Mouse (Mus musculus) midbrain, embryonic 15.5 days (tissue): ENCODE measurements around the gene Tjp2. TPM values are rescaled to one million over a fixed set of nuclear protein-coding genes. Genes with fewer than 3 reads are reported as not detected.
"Not testable (repeated sequence)": the region's sequence is repeated elsewhere in the genome, so short reads cannot be mapped to it uniquely, and the experiment has no call there.

Experiments
- ATAC-seq: fragments of 200-750 bp; cut with Nextera tagmentation; replicated peaks from 2 replicates; pipeline ENCODE4 v1.8.0; 2017; ENCODE audit warnings: moderate TSS enrichment
- H3K27ac ChIP-seq: fragments of 300-500 bp; sonication (generic); 2 replicates; pipeline ENCODE4 v1.5.1; 2015; ENCODE audit warnings: mild to moderate bottlenecking, inconsistent platforms
- H3K27me3 ChIP-seq: fragments of 300-500 bp; sonication (generic); replicated peaks from 2 replicates; pipeline ENCODE4 v1.6.1; 2015; ENCODE audit warnings: inconsistent platforms
- H3K36me3 ChIP-seq: fragments of 300-500 bp; sonication (generic); replicated peaks from 2 replicates; pipeline ENCODE4 v1.6.1; 2015; ENCODE audit warnings: inconsistent platforms
- H3K4me1 ChIP-seq: fragments of 300-500 bp; sonication (generic); 2 replicates; pipeline ENCODE4 v1.6.1; 2015; ENCODE audit warnings: inconsistent platforms
- H3K4me2 ChIP-seq: fragments of 300-500 bp; sonication (generic); 2 replicates; pipeline ENCODE4 v1.6.1; 2015; ENCODE audit warnings: inconsistent platforms, mild to moderate bottlenecking, moderate library complexity
- H3K4me3 ChIP-seq: fragments of 300-500 bp; sonication (generic); 2 replicates; pipeline ENCODE4 v1.5.1; 2015; ENCODE audit warnings: mild to moderate bottlenecking, inconsistent platforms
- H3K9ac ChIP-seq: fragments of 300-500 bp; sonication (generic); 2 replicates; pipeline ENCODE4 v1.6.1; 2015; ENCODE audit warnings: mild to moderate bottlenecking, inconsistent platforms
- H3K9me3 ChIP-seq: fragments of 300-500 bp; sonication (generic); 2 replicates; pipeline ENCODE4 v1.6.1; 2016; ENCODE audit warnings: inconsistent platforms
- WGBS: fragments of 180-500 bp; shearing (Covaris S2); methylation state at CpG from one replicate; pipeline ENCODE4 v1.1.7; 2015; ENCODE audit warnings: mixed read lengths; 5-methylcytosine and 5-hydroxymethylcytosine counted together
- polyA plus RNA-seq: library from polyadenylated mRNA; unstranded; fragments of >200 nt; fragmentation: Nextera tagmentation; extraction: Ambion mirVana; gene quantifications from 2 replicates; pipeline ENCODE4 v1.2.1, GENCODE M21; 2015

Tjp2 gene
- polyA plus RNA-seq, 1 experiment from 2014 or later = 14.4 TPM

GRCm38 (mm10) chr19:24101183-24101582, 123.6 kb downstream of the Tjp2 start:
- no peak overlapping the region for H3K4me2 ChIP-seq
- H3K9ac ChIP-seq = no peak overlapping the region
- 79% methylated on average over 6 of the region's 6 CpGs for WGBS
- H3K4me1 ChIP-seq = no peaks in the 10 kb centered on the region
- H3K27ac ChIP-seq = no peak overlapping the region
- H3K9me3 ChIP-seq = no peaks in the 10 kb centered on the region
- no peak overlapping the region for H3K4me3 ChIP-seq
- no peak for ATAC-seq
- no peaks in the 10 kb centered on the region for H3K27me3 ChIP-seq
- no peaks in the 10 kb centered on the region for H3K36me3 ChIP-seq

- no peaks in the 10 kb centered on the region for H3K27me3 ChIP-seq
- no peaks in the 10 kb centered on the region for H3K9me3 ChIP-seq
- H3K4me2 ChIP-seq = no peak overlapping the region
- no peak overlapping the region for H3K27ac ChIP-seq
- ATAC-seq = no peak
- 88% methylated on average over 10 of the region's 10 CpGs for WGBS
- H3K36me3 ChIP-seq = no peaks in the 10 kb centered on the region
- no peak overlapping the region for H3K4me3 ChIP-seq
- H3K9ac ChIP-seq = no peak overlapping the region
- no peaks in the 10 kb centered on the region for H3K4me1 ChIP-seq
These were observed 126.1 kb downstream of the Tjp2 start for GRCm38 (mm10) chr19:24098691-24099090.

GRCm38 (mm10) chr19:24097666-24098455, 127.0 kb downstream of the Tjp2 start:
- no peak overlapping the region for H3K4me3 ChIP-seq
- H3K36me3 ChIP-seq = no peaks in the 10 kb centered on the region
- no peaks in the 10 kb centered on the region for H3K27me3 ChIP-seq
- H3K9ac ChIP-seq = no peak overlapping the region
- no peak overlapping the region for H3K4me2 ChIP-seq
- no peak overlapping the region for H3K27ac ChIP-seq
- 86% methylated on average over 16 of the region's 16 CpGs for WGBS
- no peaks in the 10 kb centered on the region for H3K9me3 ChIP-seq
- no peaks in the 10 kb centered on the region for H3K4me1 ChIP-seq
- no peak for ATAC-seq

- H3K4me3 ChIP-seq, H3K27me3 ChIP-seq, H3K9me3 ChIP-seq, H3K9ac ChIP-seq, H3K36me3 ChIP-seq, H3K4me1 ChIP-seq, H3K4me2 ChIP-seq, H3K27ac ChIP-seq, ATAC-seq: not testable (repeated sequence)
- WGBS = 74% methylated on average over 8 of the region's 8 CpGs
These were observed 132.8 kb downstream of the Tjp2 start for GRCm38 (mm10) chr19:24092060-24092459.

DNA sequence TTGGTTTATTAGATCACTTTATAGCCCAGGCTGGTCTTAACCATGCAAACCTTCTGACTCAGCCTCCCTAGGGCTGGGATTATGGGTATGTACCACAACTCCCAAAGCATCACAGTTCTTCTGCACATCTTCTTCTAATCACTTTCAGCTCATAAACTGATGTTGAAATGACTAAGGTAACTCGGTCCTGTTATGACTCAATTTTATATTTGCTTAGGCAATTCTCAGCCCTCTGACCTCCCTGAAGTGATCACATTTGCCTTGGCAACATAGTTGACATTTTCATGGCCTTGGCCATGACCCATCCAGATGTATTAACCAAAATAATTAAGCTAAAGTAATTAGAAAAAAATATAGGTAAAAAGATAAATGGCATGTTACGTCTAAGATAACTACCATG, 134.5 kb downstream of the Tjp2 start:
- Histone ChIP-seq H3K9me3 (no peaks in the 10 kb centered on the region), H3K4me3 (no peak overlapping the region), H3K4me2 (no peak overlapping the region), H3K27ac (no peak overlapping the region), H3K27me3 (no peaks in the 10 kb centered on the region), H3K9ac (no peak overlapping the region), H3K4me1 (no peaks in the 10 kb centered on the region), H3K36me3 (no peaks in the 10 kb centered on the region)
- no peak for ATAC-seq
- WGBS = 93% methylated on average over 2 of the region's 2 CpGs

GRCm38 (mm10) chr19:24085306-24085705, 139.5 kb downstream of the Tjp2 start:
- H3K4me2 ChIP-seq = no peak overlapping the region
- no peak overlapping the region for H3K9ac ChIP-seq
- H3K4me1 ChIP-seq = no peaks in the 10 kb centered on the region
- H3K27me3 ChIP-seq = no peaks in the 10 kb centered on the region
- H3K27ac ChIP-seq = no peak overlapping the region
- no peaks in the 10 kb centered on the region for H3K36me3 ChIP-seq
- ATAC-seq = no peak
- no peak overlapping the region for H3K4me3 ChIP-seq
- H3K9me3 ChIP-seq = no peaks in the 10 kb centered on the region
- 78% methylated on average over 2 of the region's 2 CpGs for WGBS

DNA sequence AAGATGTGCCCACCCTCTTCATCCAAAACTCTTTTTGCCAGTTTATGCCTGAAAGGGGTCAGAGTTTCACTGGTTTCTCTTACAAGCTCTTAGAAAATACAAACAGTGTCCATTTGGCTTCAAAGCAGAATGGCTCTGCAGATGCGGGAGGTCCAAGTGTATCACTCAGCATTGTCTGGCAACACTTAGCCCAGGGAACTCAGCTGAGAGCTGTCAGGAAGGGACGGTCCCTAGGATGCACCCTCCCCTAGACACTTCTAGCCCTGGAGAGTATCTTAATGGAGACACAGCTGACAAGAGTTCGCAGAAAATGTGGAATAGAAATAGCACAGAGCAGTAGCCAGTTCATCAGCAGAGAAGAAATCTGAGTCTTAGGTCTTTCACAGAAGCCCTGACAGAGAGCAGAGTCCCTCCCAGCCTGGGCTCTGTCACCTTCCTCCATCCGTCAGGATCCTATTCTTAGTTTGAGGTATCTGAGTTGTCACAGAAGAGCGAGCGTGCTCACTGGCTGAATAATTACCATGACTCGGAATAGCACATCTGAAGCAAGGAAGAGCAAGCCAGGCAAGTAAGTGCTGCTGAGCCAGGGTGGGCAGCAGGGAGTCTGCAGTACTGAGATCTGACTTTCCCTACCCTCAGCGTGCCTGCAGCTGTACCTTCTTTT, 144.3 kb downstream of the Tjp2 start:
- WGBS = 40% methylated on average over 8 of the region's 8 CpGs
- Histone ChIP-seq H3K27ac (no peak overlapping the region), H3K4me3 (no peak overlapping the region), H3K9ac (no peak overlapping the region), H3K9me3 (no peaks in the 10 kb centered on the region), H3K4me1 (no peaks in the 10 kb centered on the region), H3K36me3 (no peaks in the 10 kb centered on the region), H3K27me3 (no peaks in the 10 kb centered on the region), H3K4me2 (no peak overlapping the region)
- no peak for ATAC-seq

DNA sequence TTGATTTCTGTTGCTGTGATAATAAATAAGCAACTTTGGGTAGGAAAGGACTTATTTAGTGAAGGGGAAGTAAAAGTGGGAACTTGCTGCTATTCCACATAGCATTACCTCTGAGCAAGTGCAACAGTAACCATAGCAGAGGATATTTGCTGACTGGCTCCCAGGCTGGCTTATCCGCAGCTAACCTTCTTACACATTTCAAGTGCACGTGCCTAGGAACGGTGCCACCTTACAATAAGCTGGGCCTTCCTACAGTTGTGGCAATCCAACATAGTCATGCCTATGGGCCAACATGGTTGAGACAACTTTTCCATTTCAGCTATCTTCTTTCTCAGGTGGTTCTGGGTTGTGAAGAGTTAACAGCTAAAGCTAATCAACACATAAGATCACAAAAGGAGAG, 147.2 kb downstream of the Tjp2 start:
- no peaks in the 10 kb centered on the region for H3K36me3 ChIP-seq
- 92% methylated on average over 3 of the region's 3 CpGs for WGBS
- no peak overlapping the region for H3K9ac ChIP-seq
- no peak overlapping the region for H3K4me3 ChIP-seq
- ATAC-seq = no peak
- no peaks in the 10 kb centered on the region for H3K27me3 ChIP-seq
- H3K4me1 ChIP-seq = no peaks in the 10 kb centered on the region
- no peak overlapping the region for H3K4me2 ChIP-seq
- no peaks in the 10 kb centered on the region for H3K9me3 ChIP-seq
- no peak overlapping the region for H3K27ac ChIP-seq

DNA sequence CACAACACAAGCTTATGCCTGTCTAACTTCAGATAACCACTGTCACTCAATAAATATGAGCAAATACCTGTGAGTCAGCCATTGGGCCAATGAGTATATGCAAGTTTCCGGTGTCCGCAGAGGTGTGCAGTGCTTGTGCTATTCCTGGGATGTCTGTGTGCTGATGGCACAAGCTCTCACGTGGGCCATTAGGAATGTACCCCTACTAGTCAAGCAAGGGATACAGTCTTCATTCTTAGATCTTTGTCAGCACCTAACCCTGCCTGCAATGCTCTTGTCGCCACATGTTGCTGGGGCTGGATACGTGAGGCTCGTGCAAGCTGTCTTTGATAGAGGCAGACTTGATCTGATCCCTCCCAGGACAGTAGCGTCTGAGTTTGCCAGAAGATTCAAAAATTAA, 148.3 kb downstream of the Tjp2 start:
- Histone ChIP-seq H3K4me2 (no peak overlapping the region), H3K27ac (no peak overlapping the region), H3K9ac (no peak overlapping the region), H3K27me3 (no peaks in the 10 kb centered on the region), H3K4me3 (no peak overlapping the region), H3K4me1 (no peaks in the 10 kb centered on the region), H3K9me3 (no peaks in the 10 kb centered on the region), H3K36me3 (no peaks in the 10 kb centered on the region)
- WGBS = 95% methylated on average over 7 of the region's 7 CpGs
- no peak for ATAC-seq

GRCm38 (mm10) chr19:24075927-24076326, 148.9 kb downstream of the Tjp2 start:
- Histone ChIP-seq H3K27ac (no peak overlapping the region), H3K9me3 (no peaks in the 10 kb centered on the region), H3K9ac (no peak overlapping the region), H3K4me3 (no peak overlapping the region), H3K36me3 (no peaks in the 10 kb centered on the region), H3K4me1 (no peaks in the 10 kb centered on the region), H3K4me2 (no peak overlapping the region), H3K27me3 (no peaks in the 10 kb centered on the region)
- 89% methylated on average over 8 of the region's 8 CpGs for WGBS
- ATAC-seq = no peak

GRCm38 (mm10) chr19:24073155-24073554, 151.7 kb downstream of the Tjp2 start:
- H3K36me3 ChIP-seq = no peaks in the 10 kb centered on the region
- H3K9ac ChIP-seq = no peak overlapping the region
- no peak overlapping the region for H3K4me2 ChIP-seq
- H3K27me3 ChIP-seq = no peaks in the 10 kb centered on the region
- peaks cover 2% of the 10 kb centered on the region; the same call in 1 of the 2 replicates for H3K9me3 ChIP-seq
- no peaks in the 10 kb centered on the region for H3K4me1 ChIP-seq
- WGBS = 38% methylated on average over 4 of the region's 4 CpGs
- H3K27ac ChIP-seq = no peak overlapping the region
- no peak for ATAC-seq
- H3K4me3 ChIP-seq = no peak overlapping the region

DNA sequence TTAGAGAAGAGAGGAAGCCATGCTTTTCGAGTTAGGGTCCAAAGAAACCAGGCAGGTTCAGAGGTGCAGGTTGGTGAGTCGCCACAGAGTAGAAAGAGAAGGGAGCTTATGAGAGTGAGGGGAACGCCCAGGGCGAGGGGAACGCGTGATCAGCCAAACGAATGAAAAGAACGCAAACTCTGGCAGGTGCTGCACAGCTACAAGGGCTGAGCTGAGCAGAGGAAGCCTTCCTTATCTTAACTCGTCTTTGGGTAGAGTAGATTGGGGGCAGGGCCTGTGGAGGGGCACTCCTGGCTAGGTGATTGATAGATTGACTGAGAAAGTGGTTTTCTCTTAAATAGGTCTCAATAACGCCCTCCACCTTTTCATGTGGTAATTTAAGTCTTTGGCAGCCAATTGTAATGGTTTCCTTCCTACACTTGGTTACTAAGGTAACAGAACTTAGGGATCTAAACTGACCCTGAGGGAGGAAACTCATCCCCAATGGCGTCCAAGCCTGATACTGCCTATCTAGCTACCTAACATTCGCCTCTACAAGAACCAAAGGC, 160.4 kb downstream of the Tjp2 start:
- H3K27me3 ChIP-seq = no peaks in the 10 kb centered on the region
- H3K9ac ChIP-seq = no peak overlapping the region
- no peak overlapping the region for H3K27ac ChIP-seq
- H3K4me2 ChIP-seq = no peak overlapping the region
- H3K4me1 ChIP-seq = no peaks in the 10 kb centered on the region
- ATAC-seq = no peak
- no peaks in the 10 kb centered on the region for H3K36me3 ChIP-seq
- WGBS = 56% methylated on average over 12 of the region's 12 CpGs
- H3K9me3 ChIP-seq = peaks cover 2% of the 10 kb centered on the region; the same call in 1 of the 2 replicates
- no peak overlapping the region for H3K4me3 ChIP-seq

GRCm38 (mm10) chr19:24063585-24063984, 161.2 kb downstream of the Tjp2 start:
- Histone ChIP-seq H3K27me3 (no peaks in the 10 kb centered on the region), H3K9me3 (no peaks in the 10 kb centered on the region), H3K4me3 (no peak overlapping the region), H3K4me1 (no peaks in the 10 kb centered on the region), H3K36me3 (no peaks in the 10 kb centered on the region), H3K4me2 (no peak overlapping the region), H3K27ac (no peak overlapping the region), H3K9ac (no peak overlapping the region)
- no peak for ATAC-seq
- WGBS = 88% methylated on average over 4 of the region's 4 CpGs
